Mouse (Mus musculus) T-cell, adult 2 months (primary cell): Measurements from ENCODE around the gene Oaz3.

ENCODE experiments used
- DNase-seq: peaks from one replicate; pipeline ENCODE4 v3.0.0; 2022; ENCODE audit warnings: low spot score

Gene Oaz3

DNA sequence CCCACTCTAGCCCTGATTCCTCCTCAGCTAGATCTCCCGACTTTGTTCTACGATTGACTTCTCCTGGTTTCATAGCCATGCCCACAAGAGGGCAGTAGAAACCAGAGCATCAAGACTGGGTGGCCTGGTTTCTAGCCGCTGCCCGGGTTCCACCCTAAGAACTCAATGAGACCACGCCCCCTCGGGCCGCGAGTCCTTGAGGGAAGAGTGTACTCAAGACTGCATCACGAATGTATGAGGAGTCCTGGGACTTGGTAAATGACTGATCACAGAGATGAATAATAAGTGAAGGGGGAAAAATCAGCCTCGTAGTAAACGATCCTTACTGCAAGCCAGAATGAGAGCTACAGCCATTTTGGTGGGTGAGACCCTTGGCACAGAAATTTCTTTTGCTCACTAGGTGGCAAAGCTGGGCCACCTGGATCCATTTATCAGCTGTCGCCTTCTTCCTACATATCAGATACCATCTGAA lies 12.8 kb upstream of the Oaz3 start:
- peak; percentile 54 for DNase-seq

DNA sequence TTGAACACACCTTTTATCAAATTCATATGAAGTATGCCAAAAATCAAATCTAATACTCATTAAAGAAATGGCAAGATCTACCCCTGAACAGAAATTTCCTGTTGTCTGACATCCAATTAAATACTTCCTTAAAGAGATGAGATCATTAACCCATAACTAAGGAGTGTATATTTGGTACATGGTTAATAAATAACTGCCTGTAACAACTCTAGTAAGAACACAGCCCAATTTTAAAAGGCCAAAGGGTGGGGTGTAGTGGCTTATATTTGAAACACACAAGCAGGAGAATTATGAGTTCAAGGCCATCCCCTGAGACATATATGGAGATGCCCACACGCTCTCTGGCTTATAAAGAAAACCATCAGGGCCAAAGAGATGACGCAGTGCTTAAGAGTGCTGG lies 5.7 kb upstream of the Oaz3 start:
- DNase-seq = no peak

DNA sequence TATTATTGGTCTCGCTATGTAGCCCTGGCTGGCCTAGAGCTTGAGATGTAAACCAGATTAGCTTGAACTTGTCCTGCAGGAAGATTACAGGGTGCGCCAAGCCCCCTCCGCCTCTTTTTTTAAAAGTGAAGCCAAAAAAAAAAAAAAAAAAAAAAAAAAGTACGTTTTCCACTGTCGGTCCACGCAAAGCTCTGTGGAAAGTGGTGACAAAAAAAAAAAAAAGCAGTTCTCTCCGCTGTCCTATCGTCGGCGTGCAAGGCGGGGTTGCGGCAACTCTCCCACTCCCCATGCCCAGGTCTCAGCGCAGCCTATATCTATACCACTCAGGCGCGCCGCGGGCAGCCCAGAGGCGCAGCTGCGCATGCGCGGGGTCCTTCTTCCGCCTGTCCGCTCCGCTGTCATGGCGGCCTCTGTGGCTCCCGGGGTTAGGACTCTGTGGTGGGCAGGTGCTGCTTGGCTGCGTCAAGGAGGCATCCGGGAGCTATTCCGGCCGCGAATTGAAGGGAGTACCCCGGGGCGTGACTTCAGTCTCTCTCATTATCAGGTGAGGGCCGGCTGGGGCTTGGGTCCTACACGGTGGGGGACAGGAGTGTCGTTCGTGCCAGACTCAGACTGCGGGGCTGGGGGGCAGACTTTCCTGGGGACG lies 641 bp downstream of the Oaz3 start, which contains the start of gene Mrpl9:
Gene Mrpl9, plus strand, starts transcription at position 368 of the 646 bp plus-strand sequence.
- DNase-seq = peak; percentile 95

DNA sequence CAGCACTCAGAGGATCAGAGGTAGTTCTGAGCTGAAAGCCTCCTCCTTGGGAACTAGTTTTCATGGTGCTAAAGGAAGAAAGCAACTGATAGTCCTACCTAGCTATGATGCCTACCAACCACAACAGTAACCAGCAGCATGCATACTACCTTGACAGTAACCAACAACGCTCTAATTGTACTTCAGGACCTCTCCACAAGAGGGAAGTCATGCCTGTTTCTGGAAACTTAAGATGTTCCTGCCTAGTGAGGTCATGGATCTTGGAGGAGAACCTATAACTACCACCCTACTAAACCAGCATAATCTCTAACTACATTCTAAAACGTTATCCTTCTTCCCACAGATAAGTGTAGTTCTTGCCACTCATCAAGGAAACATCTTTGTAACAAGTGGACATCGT lies 2.5 kb downstream of the Oaz3 start:
- DNase-seq = peak; percentile 20

DNA sequence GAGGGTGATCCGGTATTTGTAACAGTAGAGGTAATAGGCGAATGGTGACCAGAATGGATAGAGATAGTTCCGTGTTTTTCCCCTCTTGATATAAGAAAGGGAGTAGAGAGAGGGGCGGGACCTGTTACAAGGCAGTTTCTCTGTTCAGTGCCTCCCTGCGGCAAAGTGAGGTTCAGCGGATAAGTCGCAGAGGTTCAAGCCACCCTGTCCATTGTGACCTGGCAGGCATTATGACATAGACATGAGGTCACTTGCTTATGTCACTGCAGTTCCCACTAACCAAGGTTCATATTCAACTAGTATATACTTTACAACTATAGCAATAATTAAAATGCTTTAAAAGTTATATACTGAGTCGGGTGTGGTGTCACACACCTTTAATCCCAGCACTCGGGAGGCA lies 7.3 kb downstream of the Oaz3 start:
- DNase-seq = no peak

DNA sequence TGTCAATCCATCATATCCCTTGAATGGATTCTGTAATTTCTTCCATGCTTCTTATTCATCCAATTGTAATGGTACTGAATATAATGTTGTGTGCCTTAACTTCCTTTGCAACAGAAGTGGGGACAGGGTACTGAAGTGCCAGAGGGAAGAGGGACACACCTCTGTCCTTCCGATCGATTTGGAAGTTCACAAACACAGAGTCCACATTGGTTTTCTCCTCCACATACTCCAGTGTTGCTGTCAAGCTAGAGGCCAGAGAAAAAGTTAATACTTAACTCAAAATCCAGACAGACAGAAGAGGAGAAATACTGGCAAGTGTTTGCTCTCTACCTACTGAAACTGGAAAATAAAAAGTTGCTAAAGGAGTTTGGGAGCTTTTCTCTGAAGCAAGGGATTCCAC lies 9.4 kb downstream of the Oaz3 start:
- DNase-seq = no peak

DNA sequence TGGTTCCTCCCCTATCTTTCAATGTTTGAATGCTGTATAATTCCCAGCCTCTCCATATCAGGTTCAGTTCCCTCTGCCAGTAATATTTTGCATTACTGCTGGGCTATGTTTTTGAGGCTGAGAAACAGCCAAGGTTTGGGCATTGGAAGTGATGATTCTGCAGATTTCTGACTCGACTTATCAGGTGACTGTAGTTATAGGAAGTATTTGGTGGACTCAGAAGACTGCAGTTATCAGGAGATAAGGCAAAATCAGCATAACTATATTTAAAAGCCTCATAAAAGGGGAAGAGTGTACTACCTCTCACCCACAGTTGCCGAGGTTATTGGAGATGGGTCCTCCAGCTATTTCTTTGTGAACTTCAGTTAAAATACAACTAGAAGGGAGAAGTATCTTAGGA lies 12.7 kb downstream of the Oaz3 start:
- no peak for DNase-seq

DNA sequence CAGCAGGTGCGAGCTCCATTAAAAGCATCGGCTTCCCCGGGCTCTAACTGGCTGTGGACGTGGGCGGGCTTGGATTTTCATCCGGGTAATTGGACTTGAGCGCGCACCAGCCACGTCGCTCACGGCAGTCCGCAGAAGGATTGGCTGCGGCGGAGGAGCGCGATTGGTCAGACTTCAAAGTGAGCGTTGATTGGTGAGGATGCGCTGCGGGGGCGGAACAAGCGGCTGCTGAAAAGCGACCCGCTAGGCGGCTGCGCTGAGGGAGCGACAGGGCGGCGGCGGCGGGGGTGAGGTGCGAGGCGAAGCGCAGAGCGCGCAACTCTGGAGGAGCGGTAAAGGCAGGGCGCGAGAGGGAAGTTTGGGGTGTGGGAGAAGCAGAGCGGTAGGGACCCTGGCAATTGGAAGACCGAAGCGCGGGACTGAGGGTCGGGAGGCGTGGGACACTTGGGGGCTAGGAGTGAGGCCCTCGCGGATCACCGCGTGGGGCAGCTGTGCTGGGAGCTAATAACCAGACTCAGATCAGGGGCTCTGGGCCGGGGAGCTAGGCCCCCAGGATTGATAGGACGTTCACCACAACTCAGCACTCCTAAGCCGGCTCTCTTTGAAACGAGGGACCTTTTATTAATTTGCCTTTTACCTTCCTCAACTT lies 30.6 kb downstream of the Oaz3 start, which contains the start of gene Tdrkh:
Gene Tdrkh, plus strand, starts transcription at position 243 of the 649 bp plus-strand sequence.
- peak; percentile 97 for DNase-seq

DNA sequence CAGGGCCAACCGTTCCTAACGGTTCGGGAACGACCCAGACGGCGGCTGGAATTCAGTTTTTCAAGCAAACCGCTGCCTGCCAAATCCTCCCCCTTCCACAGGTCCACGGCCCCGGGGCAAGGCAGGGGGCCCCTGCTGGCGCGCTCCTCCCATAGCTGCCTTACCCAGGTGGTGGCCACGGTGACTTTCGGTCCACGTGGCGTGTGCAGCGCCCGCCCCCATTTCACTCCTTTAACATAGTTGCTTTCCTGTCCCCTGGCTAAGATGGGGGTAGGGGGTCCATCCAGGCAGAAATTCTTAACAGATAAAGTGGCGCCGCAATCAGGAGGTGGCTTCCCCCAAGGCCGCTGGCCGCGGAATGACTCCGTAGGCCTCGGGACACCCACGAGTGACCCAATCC lies 31.2 kb downstream of the Oaz3 start:
- no peak for DNase-seq

DNA sequence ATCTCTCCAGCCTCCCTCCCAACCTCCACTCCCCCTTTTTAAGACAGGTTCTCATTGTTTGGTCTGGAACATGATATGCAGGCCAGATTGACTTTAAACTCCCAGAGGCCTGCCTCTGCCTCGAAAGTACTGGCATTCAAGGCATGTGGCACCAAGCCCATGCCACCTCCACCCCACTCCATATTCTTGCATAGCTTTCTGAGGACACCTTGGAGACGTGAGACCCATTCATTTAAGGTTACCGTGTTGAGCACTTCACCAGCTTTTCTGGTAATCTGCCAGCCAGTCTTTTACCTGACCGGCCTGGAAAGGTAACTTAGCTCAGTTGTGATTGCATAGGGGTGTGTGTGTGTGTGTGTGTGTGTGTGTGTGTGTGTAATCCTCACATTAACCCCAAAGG lies 38.2 kb downstream of the Oaz3 start:
- DNase-seq = no peak

DNA sequence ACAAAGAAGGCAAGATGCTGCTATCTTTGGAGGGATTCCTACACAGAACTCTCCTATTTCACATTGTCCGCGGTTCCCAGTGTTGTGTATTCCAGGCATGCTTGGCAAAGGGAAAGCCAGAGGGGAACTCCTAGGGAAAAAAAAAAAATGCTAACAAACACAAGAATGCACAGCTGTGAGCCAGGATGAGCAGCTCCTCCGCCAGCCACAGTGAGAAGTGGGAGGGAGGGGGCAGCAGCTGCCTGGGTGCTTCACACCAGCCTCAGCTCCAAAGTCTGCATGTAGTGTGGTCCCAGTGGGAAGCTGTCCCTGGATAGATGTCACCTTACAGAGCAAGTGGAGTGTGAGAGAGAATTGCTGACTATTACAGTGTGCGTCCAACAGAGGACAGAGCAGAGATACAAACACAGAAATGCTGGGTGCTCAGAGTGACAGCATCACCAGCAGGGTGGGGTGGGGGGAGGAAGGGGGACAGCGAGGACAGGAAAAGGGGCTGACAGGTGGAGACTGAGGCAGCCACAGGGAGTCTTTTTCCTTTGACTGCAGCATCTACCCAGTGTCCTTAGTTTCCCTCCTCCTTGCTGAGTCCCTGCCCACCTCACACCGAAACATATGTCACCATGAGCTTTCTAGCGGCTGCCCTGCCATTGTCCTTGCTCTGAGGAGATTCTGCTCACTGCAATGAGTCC lies 39.2 kb downstream of the Oaz3 start:
- DNase-seq = no peak

DNA sequence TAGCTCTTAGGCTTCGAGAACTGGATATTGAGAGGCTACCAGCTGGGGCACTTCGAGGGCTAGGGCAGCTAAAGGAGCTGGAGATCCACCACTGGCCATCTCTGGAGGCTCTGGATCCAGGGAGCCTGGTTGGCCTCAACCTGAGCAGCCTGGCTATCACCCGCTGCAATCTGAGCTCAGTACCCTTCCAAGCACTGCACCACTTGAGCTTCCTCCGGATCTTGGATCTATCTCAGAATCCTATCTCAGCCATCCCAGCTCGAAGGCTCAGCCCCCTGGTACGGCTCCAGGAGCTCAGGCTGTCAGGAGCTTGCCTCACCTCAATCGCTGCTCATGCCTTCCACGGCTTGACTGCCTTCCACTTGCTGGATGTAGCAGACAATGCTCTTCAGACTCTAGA lies 41.3 kb downstream of the Oaz3 start:
- DNase-seq = no peak

DNA sequence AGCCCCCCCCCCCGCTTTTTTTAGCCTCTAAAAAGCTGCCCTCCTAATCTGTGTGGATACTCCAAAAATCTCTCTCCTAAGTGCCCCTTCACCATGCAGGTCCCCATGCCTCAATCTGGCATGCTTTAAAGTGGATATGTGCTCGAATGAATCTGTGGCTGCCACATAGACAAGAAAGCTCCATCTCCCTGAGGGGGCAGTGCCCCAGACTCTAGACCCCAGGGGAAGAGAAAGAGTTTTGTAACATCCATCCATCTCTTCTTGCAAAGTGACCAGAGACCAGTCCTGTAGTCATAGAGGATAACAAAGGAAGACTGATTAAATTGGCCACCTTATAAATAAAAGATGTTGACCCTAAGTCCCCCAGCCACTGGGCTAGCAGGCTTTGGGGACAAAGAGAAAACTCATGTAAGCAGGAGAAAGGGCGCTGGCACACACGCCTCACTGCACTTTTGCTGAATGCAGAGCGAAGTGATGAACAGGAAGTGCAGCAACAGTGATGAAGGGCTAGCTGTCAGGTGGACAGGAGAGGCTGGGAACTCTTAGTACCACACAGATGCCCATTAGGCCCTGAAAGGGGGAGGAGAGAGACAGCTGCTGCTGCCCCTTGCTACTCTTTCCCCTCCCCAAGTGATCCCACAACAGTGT lies 43.9 kb downstream of the Oaz3 start:
- no peak for DNase-seq

DNA sequence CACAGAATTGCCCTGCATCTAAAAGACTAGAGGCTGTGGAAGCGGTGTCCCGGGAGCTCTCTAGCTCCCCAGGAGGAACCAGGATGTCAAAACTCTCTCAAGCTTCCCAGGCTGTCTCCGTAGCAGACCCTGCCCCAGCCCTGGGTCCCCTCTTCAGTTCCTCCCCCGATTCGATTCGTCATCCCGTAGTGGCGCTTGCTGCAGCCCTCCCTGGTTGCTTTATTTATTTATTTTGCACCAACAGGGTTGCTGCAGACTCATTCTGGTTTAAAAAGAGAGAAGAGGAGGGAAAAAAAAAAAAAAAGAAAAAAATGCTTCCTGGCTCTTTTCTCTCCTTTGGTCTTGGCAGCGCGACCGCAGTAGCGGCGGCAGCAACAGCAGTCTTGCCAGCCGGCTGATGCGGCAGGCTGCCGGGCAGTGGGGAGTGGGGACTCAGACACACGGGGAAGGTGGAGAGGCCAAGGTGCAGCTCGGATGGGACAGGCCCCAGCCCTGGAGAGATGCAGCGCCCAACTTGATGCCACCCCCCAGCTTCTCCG lies 44.7 kb downstream of the Oaz3 start:
- DNase-seq = peak; percentile 6

DNA sequence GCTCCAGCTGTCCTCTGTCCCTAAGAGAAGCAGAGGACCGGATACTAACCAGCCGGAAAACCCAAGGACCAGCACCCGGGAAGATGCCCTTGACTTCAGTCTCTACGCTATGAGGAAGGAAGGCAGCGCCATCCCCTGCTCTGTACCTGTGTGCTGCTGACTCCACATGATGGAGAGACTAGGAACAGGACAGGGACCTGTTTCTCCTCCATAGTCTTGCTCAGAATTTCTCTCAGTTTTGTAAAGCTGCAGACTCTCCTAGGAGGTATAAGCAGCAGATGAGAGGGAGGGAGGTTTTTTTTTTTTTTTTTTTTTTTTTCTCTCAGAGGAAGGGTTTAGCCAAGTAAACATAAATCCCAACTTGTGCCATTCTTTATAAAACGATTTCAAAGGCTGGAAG lies 45.5 kb downstream of the Oaz3 start, which contains the start of gene Lingo4:
Gene Lingo4, plus strand, starts transcription at position 301 of the 400 bp plus-strand sequence.
- no peak for DNase-seq

DNA sequence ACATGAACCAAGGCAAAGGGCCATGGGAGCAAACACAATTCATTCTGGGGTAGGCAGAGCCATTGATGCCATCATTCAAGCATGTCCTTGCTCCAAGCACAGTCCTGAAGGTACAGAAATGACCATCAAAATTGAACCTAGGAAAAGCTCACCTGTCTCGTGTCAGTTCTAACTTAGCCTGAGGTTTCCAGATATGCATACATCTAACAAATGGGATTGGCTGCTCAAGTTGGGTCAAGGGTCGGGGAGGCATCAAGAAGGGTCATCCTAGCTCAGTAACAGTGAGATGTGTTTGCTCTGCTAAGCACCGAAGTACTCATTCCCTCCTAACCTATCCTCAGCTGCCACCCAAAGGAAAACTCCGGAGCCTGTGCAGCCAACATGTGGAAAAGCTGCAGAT lies 46.9 kb downstream of the Oaz3 start:
- DNase-seq = no peak

DNA sequence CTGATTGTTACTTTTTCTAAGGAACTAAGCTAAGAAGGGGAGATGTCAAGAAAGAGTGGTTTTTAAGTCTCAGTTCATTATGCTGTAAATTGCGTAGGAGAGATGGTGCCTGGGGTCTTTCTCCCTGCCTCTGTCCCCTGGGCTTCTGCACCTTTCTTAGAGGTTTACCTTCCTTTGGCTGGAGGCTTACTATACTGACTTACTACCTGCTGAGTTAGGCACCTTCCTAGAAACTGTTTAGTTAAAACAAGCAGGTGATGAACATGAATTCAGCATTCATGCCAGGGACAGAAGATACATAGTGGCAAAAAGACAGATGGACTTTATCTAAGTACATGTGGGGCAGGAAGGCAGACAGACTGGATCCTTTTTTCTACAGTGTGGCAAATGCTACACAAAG lies 47.4 kb downstream of the Oaz3 start:
- DNase-seq = no peak

DNA sequence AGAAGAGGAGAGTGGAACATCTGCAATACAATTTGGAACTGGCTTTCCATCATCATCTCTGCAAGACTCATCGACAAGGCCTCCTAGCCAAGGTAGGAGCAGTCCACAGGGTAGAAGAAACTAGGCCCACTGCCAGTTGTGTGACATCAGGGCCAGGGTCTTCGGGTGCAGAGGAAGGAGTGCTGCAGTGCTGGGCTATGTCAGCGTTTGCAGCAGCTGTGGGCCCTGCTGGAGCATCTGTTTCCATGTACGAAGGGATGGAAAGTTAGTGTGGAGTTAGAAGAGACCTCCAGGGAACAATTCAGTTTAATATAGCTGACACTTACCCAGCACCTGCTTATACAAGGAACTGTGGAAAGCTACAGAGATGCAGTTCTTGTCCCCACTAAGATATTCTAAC lies 50.7 kb downstream of the Oaz3 start:
- DNase-seq = no peak

DNA sequence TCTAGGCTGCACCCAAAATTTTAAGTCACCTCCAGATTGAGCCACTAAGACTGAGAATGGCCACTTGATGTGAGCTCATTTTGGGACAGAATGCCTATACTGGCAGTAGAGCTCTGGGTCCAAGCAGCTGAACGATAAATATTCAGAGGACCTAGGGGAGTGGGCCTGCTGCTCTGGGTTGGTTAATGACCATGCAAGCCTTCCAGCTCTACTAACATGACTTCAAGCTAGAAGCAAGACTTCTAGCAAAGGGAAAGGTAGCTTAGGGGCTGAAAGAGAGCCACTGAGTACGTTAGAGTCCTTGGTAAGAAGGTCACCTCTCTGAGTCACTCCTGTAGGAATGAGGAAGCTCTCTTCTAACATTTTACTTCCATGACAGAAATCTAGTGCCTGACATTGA lies 51.6 kb downstream of the Oaz3 start:
- DNase-seq = no peak

DNA sequence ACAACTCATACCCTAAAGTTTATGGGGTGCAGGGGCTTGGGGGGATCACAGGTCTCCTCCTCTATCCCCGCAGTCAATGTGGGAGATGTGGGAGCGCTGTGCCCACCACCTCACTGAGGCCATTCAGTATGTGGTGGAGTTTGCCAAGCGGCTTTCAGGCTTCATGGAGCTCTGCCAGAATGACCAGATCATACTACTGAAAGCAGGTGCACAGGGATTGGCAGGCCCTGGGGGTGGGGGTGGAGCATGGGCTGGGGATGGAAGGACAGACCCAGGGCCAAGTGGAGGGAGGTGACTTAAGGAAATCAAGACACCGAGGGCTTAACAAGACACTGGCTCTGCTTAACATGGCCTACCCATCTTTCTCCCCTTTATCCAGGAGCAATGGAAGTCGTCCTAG lies 52.7 kb downstream of the Oaz3 start:
- DNase-seq = no peak

DNA sequence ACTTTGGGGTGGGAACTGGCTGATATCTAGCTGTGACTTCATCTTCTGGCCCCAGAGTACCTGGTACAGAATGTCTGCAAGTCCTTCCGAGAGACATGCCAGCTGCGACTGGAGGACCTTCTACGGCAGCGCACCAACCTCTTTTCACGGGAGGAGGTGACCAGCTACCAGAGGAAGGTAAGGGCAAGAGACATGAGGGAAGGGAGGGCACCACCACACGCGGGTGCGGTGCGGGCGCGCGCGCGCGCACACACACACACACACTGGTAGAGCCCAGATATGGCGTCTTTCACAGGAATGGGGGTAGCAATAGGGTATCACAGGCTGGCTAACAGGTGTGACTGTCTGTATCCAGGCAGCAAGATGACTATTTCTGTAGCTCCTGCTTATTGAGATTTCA lies 54.3 kb downstream of the Oaz3 start:
- no peak for DNase-seq

DNA sequence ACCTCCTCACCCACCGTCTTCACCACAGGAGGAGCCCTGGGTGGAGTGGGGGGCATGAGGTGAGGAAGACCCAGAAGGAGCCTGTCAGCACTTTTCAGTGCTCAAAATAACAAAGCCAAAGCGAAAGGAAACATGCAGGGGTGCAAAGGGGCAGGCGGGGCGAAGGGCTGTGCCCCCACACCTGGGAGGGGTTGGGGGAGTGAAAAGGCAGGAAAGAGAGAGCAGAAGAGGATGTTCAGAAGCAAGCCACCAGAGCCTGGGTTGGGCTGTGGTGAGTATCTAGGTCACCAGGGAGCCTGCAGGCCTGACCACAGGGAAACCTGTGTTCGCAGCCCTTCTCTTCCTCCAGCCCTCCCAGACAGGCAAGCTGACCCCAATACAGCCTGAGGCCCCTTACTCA lies 55.7 kb downstream of the Oaz3 start:
- DNase-seq = peak; percentile 48
